Mouse (Mus musculus) olfactory bulb, adult 2 months (tissue): Measurements from ENCODE around the gene Mrps35.

Experiments used
- CTCF ChIP-seq: fragments of 200-500 bp; IDR thresholded peaks from 2 replicates; pipeline ENCODE4 v1.5.1; 2012; ENCODE audit warnings: low read depth, mild to moderate bottlenecking, low read length, moderate library complexity; ENCODE audit not compliant: insufficient read depth
- POLR2A ChIP-seq: fragments of 200-500 bp; IDR thresholded peaks from 2 replicates; pipeline ENCODE4 v1.6.1; 2012; ENCODE audit warnings: mild to moderate bottlenecking, low read depth, low read length, moderate library complexity; ENCODE audit not compliant: insufficient read depth

DNA sequence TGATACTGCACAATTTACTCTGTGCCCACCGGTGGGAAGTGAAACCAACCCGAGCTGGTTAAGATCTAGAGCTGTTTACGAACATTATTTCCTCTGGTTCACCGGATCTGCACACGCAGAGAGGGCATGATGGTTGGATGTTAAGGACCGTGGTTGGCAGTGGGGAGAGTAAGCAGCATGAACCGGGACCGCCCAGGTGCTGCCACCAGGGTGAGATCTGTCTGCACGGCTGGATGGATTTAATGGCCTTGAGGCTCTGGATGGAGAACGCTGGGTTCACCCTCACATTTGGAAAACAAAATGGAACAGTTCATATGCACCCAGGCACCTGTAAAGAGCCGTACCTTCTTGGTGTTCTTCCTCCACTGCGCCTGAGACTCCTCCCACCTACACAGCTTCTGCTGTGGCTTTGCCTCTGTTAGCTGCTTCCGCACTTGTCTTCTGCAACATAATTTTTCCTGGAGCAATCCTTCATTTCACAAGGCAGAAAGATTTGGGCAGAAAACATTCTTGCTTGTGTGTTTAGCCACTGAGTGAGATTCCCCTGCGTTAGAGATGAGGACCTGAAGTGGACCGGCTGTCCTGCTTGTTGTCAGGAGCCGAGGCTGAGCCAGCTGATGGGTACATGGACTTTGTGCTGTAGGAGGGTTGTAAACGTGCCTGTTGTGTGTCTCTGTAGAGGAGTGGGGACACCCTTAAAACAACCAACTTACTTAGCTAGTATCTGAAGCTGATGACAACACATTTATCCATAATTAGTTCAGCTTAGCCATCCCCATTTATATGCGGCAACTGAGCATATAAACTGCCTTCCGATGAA is 57.1 kb downstream of the Mrps35 start:
- TF ChIP-seq CTCF = no peak
- no peak for TF ChIP-seq POLR2A
